Mouse (Mus musculus) G1E (cell line): Measurements from ENCODE around the gene Msln.

Experiments
- CTCF ChIP-seq: IDR thresholded peaks from 2 replicates; pipeline ENCODE4 v1.5.1; 2012; ENCODE audit warnings: low read depth, low read length, inconsistent platforms, mixed read lengths
- GATA1 ChIP-seq: IDR thresholded peaks from 2 replicates; pipeline ENCODE4 v1.6.1; 2012; ENCODE audit warnings: borderline replicate concordance, low read length, inconsistent platforms, mixed read lengths
- POLR2AphosphoS5 ChIP-seq: IDR thresholded peaks from 2 replicates; pipeline ENCODE4 v1.6.1; 2012; ENCODE audit warnings: low read depth, low read length, inconsistent platforms; ENCODE audit not compliant: insufficient replicate concordance
- TAL1 ChIP-seq: conservative IDR thresholded peaks from 2 replicates; pipeline ENCODE4 v1.6.1; 2012; ENCODE audit warnings: low read depth, low read length, inconsistent platforms, mixed read lengths

GRCm38 (mm10) chr17:25783861-25784574 lies 29.8 kb upstream of the Msln start:
- TF ChIP-seq CTCF: no peak
- TF ChIP-seq GATA1: no peak
- TF ChIP-seq POLR2AphosphoS5: no peak; the same call in 1 of the 2 replicates
- TF ChIP-seq TAL1: no peak
